ENCODE assay signal across 7 mouse cellular contexts in the genomic region with DNA sequence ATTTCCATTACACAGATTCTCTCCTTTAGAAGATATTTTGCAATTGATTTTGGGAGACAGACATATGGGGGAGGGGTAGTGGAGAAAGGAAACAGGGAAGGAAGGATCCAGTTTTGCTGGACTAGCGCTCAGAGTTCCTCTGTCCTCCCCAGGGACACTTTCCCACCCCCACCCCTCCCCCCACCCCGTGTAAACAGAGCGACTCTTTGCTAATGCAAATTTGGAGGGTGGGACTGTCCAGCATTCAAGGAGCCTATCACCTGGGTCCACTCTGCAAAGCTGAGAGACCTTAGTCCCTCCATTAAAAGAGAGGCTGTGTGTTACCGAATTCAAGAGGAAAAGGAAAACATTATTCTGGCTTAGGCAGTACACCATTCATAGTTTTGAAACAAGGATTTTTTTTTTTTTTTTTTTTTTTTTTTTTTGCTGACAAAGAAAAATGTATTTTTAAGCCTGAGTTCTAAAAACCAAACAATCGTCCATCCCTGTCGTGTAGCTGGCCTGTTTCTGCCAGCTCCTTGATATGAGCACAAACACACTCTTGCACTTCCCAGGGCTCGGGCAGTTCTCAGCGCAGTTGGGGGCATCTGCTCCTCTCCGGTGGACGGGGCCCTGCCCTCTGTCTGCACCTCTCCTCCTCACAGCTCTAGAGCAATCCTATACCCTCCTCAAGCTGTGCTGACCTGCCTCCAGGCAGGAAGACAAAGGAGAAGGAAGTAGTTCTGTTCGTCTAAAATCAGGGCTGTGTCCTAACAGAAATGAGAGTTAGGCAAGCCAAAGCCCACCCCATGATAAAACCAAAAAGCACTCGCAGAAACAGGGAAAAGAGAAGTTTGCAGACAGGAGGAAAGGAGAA.
DNase-seq lines count a peak whose midpoint lies in the region; ATAC-seq and TF ChIP-seq lines count a peak whose summit lies in the region.

No protein-coding gene starts in this region.

- H3K9ac ChIP-seq in ES-E14 (ENCODE audit: insufficient read depth, low read depth, low read length, poor library complexity, severe bottlenecking): no peak overlapping the region
- H3K9ac ChIP-seq in heart, embryonic 14.5 days (ENCODE audit: low read length): peak overlapping the region; percentile 25; the same call in 1 of the 2 replicates
- H3K9ac ChIP-seq in liver, embryonic 11.5 days (ENCODE audit: low read depth, low read length): peak overlapping the region; percentile 13; the same call in 1 of the 2 replicates
- H3K9ac ChIP-seq in stomach, embryonic 14.5 days (replicated peaks; ENCODE audit: low read depth, low read length): 0 out of 2 replicates have a peak overlapping the region, but pooled peaks have one; percentile 6

- in situ Hi-C loops in ES-E14 (cut with MboI; ENCODE audit: low sequenced_read_pairs in 2 of 2, unreplicated experiment in 2 of 2): no loop called here

- peak overlapping the region in 1 of 2 experiments; percentile 34; a peak in 2 of 4 replicates for H3K4me3 ChIP-seq in ES-E14 (ENCODE audit: insufficient read depth in 1 of 2, low read depth in 1 of 2, low read length in 2 of 2, poor library complexity in 1 of 2, severe bottlenecking in 1 of 2)
- H3K4me3 ChIP-seq in heart, embryonic 14.5 days (ENCODE audit: control insufficient read depth in 1 of 2, insufficient read depth in 1 of 2, low read depth in 1 of 2, low read length in 2 of 2): peak overlapping the region; percentile 10 to 27; a peak in 2 of 4 replicates
- peak overlapping the region; percentile 2; the same call in 1 of the 2 replicates for H3K4me3 ChIP-seq in liver, embryonic 11.5 days (ENCODE audit: low read depth, low read length)
- peak overlapping the region; percentile 8; the same call in 1 of the 2 replicates for H3K4me3 ChIP-seq in stomach, embryonic 14.5 days (ENCODE audit: low read depth, low read length)

- peak overlapping the region; percentile 56 for H3K4me2 ChIP-seq in heart, embryonic 14.5 days (ENCODE audit: low read length)
- H3K4me2 ChIP-seq in liver, embryonic 11.5 days: peak overlapping the region; percentile 56
- H3K4me2 ChIP-seq in stomach, embryonic 14.5 days (replicated peaks; ENCODE audit: low read depth, low read length): peak overlapping the region; percentile 44

- H3K27me3 ChIP-seq in heart, embryonic 14.5 days (ENCODE audit: control insufficient read depth, insufficient read depth, low read length): no peaks in the 10 kb centered on the region
- no peaks in the 10 kb centered on the region for H3K27me3 ChIP-seq in liver, embryonic 11.5 days (replicated peaks; ENCODE audit: control insufficient read depth, insufficient read depth, low read length)
- no peaks in the 10 kb centered on the region for H3K27me3 ChIP-seq in stomach, embryonic 14.5 days (ENCODE audit: control insufficient read depth, insufficient read depth, low read length)

- no peaks in the 10 kb centered on the region for H3K9me3 ChIP-seq in ES-E14 (ENCODE audit: control insufficient read depth, insufficient read depth, low read depth, low read length)
- no peaks in the 10 kb centered on the region for H3K9me3 ChIP-seq in heart, embryonic 14.5 days (ENCODE audit: control insufficient read depth, low read length)
- H3K9me3 ChIP-seq in liver, embryonic 11.5 days (ENCODE audit: control insufficient read depth, low read length): no peaks in the 10 kb centered on the region
- H3K9me3 ChIP-seq in stomach, embryonic 14.5 days (ENCODE audit: control insufficient read depth, low read depth, low read length): no peaks in the 10 kb centered on the region

- H3K4me1 ChIP-seq in ES-E14 (ENCODE audit: control insufficient read depth in 2 of 2, insufficient read depth in 2 of 2, low read length in 2 of 2, poor library complexity in 1 of 2): peaks cover 0 to 7% of the 10 kb centered on the region in 2 experiments; a peak in 2 of 4 replicates
- peaks cover 11 to 23% of the 10 kb centered on the region in 2 experiments for H3K4me1 ChIP-seq in heart, embryonic 14.5 days (ENCODE audit: control insufficient read depth in 2 of 2, insufficient read depth in 2 of 2, low read length in 2 of 2)
- peaks cover 5% of the 10 kb centered on the region for H3K4me1 ChIP-seq in liver, embryonic 11.5 days (replicated peaks; ENCODE audit: control insufficient read depth, insufficient read depth, low read length)
- peaks cover 12% of the 10 kb centered on the region for H3K4me1 ChIP-seq in stomach, embryonic 14.5 days (ENCODE audit: control insufficient read depth, insufficient read depth, low read length)

- peak; percentile 82 for ATAC-seq in common myeloid progenitor, adult 5-6 weeks (replicated peaks; ENCODE audit: low read depth, poor library complexity, severe bottlenecking)
- peak; percentile 61; the same call in 1 of the 2 replicates for ATAC-seq in heart, embryonic 14.5 days (ENCODE audit: insufficient number of reproducible peaks, insufficient read depth, low FRiP score, low read depth)
- peak; percentile 43 for ATAC-seq in liver, embryonic 11.5 days (replicated peaks; ENCODE audit: low FRiP score)
- ATAC-seq in stomach, embryonic 14.5 days (ENCODE audit: insufficient number of reproducible peaks, insufficient read depth, low FRiP score, low read depth): peak; percentile 73

- 5% methylated on average over 12 of the region's 12 CpGs for WGBS in heart, embryonic 14.5 days
- 4% methylated on average over 12 of the region's 12 CpGs for WGBS in liver, embryonic 11.5 days
- WGBS in stomach, embryonic 14.5 days: 2% methylated on average over 12 of the region's 12 CpGs

- DNase-seq in ES-E14 (ENCODE audit: low read depth, low spot score): no peak
- peak; percentile 41 for DNase-seq in liver, embryonic 11.5 days (ENCODE audit: low spot score)
- DNase-seq in Muller cell, postnatal 12 days (ENCODE audit: inconsistent ontology term): no peak
- DNase-seq in thymus, adult 18-20 months: no peak

- H3K36me3 ChIP-seq in ES-E14 (ENCODE audit: control insufficient read depth, insufficient read depth, low read length, poor library complexity, severe bottlenecking): no peaks in the 10 kb centered on the region
- no peaks in the 10 kb centered on the region for H3K36me3 ChIP-seq in heart, embryonic 14.5 days (ENCODE audit: control insufficient read depth, insufficient read depth, low read length)
- H3K36me3 ChIP-seq in liver, embryonic 11.5 days (ENCODE audit: control insufficient read depth, insufficient read depth, low read length): no peaks in the 10 kb centered on the region
- H3K36me3 ChIP-seq in stomach, embryonic 14.5 days (ENCODE audit: control insufficient read depth, insufficient read depth, low read length): no peaks in the 10 kb centered on the region

- H3K27ac ChIP-seq in ES-E14 (ENCODE audit: insufficient read depth, low read depth, low read length, poor library complexity, severe bottlenecking): peak overlapping the region; percentile 9; the same call in 1 of the 2 replicates
- peak overlapping the region in 1 of 2 experiments; percentile 55; a peak in 3 of 4 replicates for H3K27ac ChIP-seq in heart, embryonic 14.5 days (replicated peaks in 1 of 2; ENCODE audit: control insufficient read depth in 1 of 2, insufficient read depth in 1 of 2, low read depth in 2 of 2, low read length in 2 of 2)
- peak overlapping the region; percentile 53; the same call in 1 of the 2 replicates for H3K27ac ChIP-seq in liver, embryonic 11.5 days (ENCODE audit: low read depth, low read length)
- peak overlapping the region; percentile 87 for H3K27ac ChIP-seq in stomach, embryonic 14.5 days (ENCODE audit: low read length)

TF ChIP-seq in ES-E14, 5 proteins besides CTCF, POLR2A, EP300 and RAD21:
- TF ChIP-seq MAFK (IDR thresholded peaks at IDR 0.05; ENCODE audit: insufficient read depth, low read depth, low read length) (peak; percentile 51), ZNF384 (IDR thresholded peaks at IDR 0.05; ENCODE audit: low read depth, low read length) (peak; percentile 97), CHD2 (IDR thresholded peaks at IDR 0.05; ENCODE audit: low read depth, low read length) (no peak), ZC3H11A (IDR thresholded peaks at IDR 0.05; ENCODE audit: borderline replicate concordance, low read depth, low read length) (no peak), HCFC1 (IDR thresholded peaks at IDR 0.05; ENCODE audit: borderline replicate concordance, insufficient read depth, low read length) (no peak)
TF ChIP-seq in ES-E14: peak in this region for 2.
